Mouse (Mus musculus) small intestine, adult 2 months (tissue): ENCODE measurements around the gene Ccdc61.

ENCODE experiments used
- CTCF ChIP-seq: fragments of 200-500 bp; IDR thresholded peaks from 2 replicates; pipeline ENCODE4 v1.5.1; 2012; ENCODE audit warnings: low read depth, mild to moderate bottlenecking, control low read depth, inconsistent platforms, low read length, moderate library complexity, mixed read lengths; ENCODE audit not compliant: insufficient replicate concordance, insufficient read length; ENCODE audit errors: extremely low read depth
- POLR2A ChIP-seq: fragments of 200-500 bp; IDR thresholded peaks from 2 replicates; pipeline ENCODE4 v1.6.1; 2012; ENCODE audit warnings: low read depth, mild to moderate bottlenecking, control low read depth, inconsistent platforms, low read length, moderate library complexity

GRCm38 (mm10) chr7:18875372-18875771 lies 34.8 kb downstream of the Ccdc61 start:
- TF ChIP-seq CTCF (no peak), POLR2A (no peak)
